Mouse (Mus musculus) kidney, embryonic 14.5 days (tissue): ENCODE measurements around the gene Trak1. TPM values are rescaled to one million over a fixed set of nuclear protein-coding genes. Genes with fewer than 3 reads are reported as not detected.

Source experiments
- ATAC-seq: fragments of 200-750 bp; cut with Nextera tagmentation; 2 replicates; pipeline ENCODE4 v1.8.0; 2017; ENCODE audit warnings: moderate number of reproducible peaks, mild to moderate bottlenecking, moderate TSS enrichment, moderate library complexity; ENCODE audit not compliant: low FRiP score, low TSS enrichment
- H3K27ac ChIP-seq: fragments of 300-500 bp; sonication (generic); 2 replicates; pipeline ENCODE4 v1.5.1; 2014; ENCODE audit warnings: low read depth, mild to moderate bottlenecking, low read length, moderate library complexity, mixed read lengths
- H3K27me3 ChIP-seq: fragments of 300-500 bp; sonication (generic); 2 replicates; pipeline ENCODE4 v1.6.1; 2014; ENCODE audit warnings: mild to moderate bottlenecking, low read length; ENCODE audit not compliant: control insufficient read depth, insufficient read depth
- H3K36me3 ChIP-seq: fragments of 300-500 bp; sonication (generic); 2 replicates; pipeline ENCODE4 v1.6.1; 2014; ENCODE audit warnings: low read length, mixed read lengths; ENCODE audit not compliant: control insufficient read depth, insufficient read depth
- H3K4me1 ChIP-seq: fragments of 300-500 bp; sonication (generic); 2 replicates; pipeline ENCODE4 v1.6.1; 2014; ENCODE audit warnings: low read length, mixed read lengths; ENCODE audit not compliant: control insufficient read depth, insufficient read depth
- H3K4me2 ChIP-seq: fragments of 300-500 bp; sonication (generic); replicated peaks from 2 replicates; pipeline ENCODE4 v1.6.1; 2014; ENCODE audit warnings: low read depth, mild to moderate bottlenecking, low read length
- H3K4me3 ChIP-seq: fragments of 300-500 bp; sonication (generic); 2 replicates; pipeline ENCODE4 v1.5.1; 2014; ENCODE audit warnings: mild to moderate bottlenecking, low read length
- H3K9ac ChIP-seq: fragments of 300-500 bp; sonication (generic); 2 replicates; pipeline ENCODE4 v1.6.1; 2014; ENCODE audit warnings: low read depth, mild to moderate bottlenecking, low read length, moderate library complexity
- H3K9me3 ChIP-seq: fragments of 300-500 bp; sonication (generic); 2 replicates; pipeline ENCODE4 v1.6.1; 2016; ENCODE audit warnings: low read length; ENCODE audit not compliant: control insufficient read depth
- WGBS: fragments of 180-500 bp; shearing (Covaris S2); extraction: QIAGEN DNeasy Blood & Tissue Kit; methylation state at CpG from one replicate; pipeline ENCODE4 v1.1.7; 2014; 5-methylcytosine and 5-hydroxymethylcytosine counted together
- polyA plus RNA-seq: library from polyadenylated mRNA; unstranded; fragments of >200 nt; fragmentation: Nextera tagmentation; extraction: Ambion mirVana; gene quantifications from 2 replicates; pipeline ENCODE4 v1.2.1, GENCODE M21; 2014

Trak1 gene
- polyA plus RNA-seq, 1 experiment from 2014 or later, result 15.4 TPM

DNA sequence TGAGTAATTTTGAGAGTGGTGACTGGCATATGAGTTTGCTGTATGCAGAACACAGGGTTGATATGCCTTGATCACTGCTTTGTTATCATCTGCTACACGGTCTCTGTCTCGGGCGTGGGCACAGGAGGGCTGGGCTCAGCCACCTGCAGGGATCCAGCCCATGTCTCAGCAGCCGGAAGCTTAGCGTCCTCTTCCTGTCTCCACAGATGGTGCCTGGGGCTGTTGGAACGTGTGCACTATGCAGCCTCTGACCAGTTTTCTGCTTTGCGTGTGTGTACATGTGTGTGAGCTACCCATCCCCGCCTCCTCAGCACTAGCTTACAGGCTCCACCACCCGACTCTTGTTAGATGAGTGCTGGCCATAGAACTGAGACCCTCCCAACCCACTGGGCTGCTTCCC is 63.7 kb downstream of the Trak1 start:
- Histone ChIP-seq H3K9me3 (no peaks in the 10 kb centered on the region), H3K27me3 (no peaks in the 10 kb centered on the region), H3K36me3 (peaks cover 3% of the 10 kb centered on the region; the same call in 1 of the 2 replicates), H3K27ac (peak overlapping the region; percentile 17), H3K9ac (no peak overlapping the region), H3K4me1 (peaks cover 23% of the 10 kb centered on the region), H3K4me3 (no peak overlapping the region), H3K4me2 (no peak overlapping the region)
- no peak for ATAC-seq
- 65% methylated on average over 9 of the region's 9 CpGs for WGBS

DNA sequence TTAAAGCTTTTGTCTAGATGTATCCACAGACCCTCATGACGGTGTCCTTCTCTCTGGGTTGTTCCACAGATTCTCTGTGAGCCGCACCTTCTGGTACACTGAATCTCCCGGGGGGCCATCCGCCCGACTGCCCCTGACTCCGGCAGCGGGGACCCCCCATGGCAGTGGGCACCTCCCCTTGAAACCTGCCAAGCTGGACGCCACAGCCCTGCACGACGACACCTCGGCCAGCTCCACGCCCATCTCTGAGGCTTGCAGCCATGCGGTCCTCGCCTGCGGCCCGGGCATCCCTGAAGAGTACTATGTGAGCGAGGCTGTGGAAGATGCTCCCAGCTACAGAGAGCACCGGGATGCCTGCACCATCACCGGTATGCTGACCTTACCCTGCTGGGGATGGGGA is 66.6 kb downstream of the Trak1 start:
- Histone ChIP-seq H3K27ac (no peak overlapping the region), H3K27me3 (no peaks in the 10 kb centered on the region)

DNA sequence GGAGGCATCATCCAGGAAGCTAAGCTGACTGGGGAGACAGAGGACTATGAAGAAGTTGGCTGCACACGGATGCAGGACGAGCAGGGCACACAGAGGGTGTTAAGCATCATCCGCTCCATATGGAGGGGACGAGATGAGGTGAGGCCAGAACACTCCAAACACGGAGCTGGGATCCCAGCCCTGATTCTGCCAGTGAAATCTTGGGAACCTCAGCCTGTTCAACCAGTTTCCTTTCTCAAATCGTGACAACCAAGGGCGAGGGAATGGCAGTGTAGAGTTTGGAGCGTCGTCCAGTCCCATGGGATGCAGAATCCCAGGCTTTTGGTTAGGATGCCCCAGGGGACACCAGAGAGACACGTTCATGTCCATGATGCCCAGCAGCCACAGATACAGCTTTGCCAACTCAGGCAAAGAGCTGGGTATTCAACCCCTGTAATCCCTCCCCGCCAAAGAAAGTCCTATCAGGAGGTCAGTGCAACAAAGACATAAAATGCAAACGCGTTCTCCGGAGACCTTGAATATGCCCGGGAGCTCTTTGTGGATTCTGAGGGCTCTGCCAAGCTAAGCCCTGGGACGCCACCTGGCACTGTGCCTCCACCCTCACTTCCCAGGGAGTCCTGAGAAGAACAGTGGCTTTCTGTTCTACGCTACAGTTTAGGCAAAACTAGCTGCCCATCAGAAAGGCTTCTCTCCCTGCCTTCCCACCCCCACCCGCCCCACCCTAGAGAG is 69.0 kb downstream of the Trak1 start:
- Histone ChIP-seq H3K4me1 (peaks cover 12% of the 10 kb centered on the region), H3K4me2 (no peak overlapping the region), H3K9me3 (no peaks in the 10 kb centered on the region), H3K9ac (no peak overlapping the region), H3K4me3 (no peak overlapping the region), H3K27me3 (no peaks in the 10 kb centered on the region), H3K36me3 (peaks cover 3% of the 10 kb centered on the region; the same call in 1 of the 2 replicates), H3K27ac (no peak overlapping the region)
- 66% methylated on average over 18 of the region's 18 CpGs for WGBS
- no peak for ATAC-seq

More for the DNA sequence above, 66.6 kb downstream of the Trak1 start:
- H3K4me1 ChIP-seq, result peaks cover 19% of the 10 kb centered on the region
- no peak overlapping the region for H3K4me2 ChIP-seq
- no peak overlapping the region for H3K9ac ChIP-seq
- 84% methylated on average over 19 of the region's 19 CpGs for WGBS
- H3K9me3 ChIP-seq, result no peaks in the 10 kb centered on the region
- H3K36me3 ChIP-seq, result peaks cover 3% of the 10 kb centered on the region; the same call in 1 of the 2 replicates
- H3K4me3 ChIP-seq, result no peak overlapping the region
- no peak for ATAC-seq

DNA sequence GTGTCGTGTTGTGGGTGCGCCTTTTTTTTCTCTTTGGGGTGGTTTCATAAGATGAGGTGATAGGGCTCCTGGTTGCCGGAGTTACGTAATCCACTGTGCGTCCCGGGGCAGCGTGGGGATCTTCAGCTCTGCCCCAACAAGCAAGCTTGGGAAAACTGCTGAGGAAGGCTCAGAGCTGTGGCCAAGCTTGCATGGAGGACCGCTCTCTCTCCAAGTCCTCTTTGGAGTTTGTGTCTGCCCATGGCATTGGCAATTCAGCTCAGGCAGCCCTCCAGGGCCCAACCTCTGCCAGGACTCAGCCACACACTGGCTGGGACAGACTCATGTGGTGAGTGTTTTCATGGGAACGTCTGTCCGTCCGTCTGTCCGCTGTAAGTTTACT is 69.6 kb downstream of the Trak1 start:
- H3K4me2 ChIP-seq, result no peak overlapping the region
- H3K4me3 ChIP-seq, result no peak overlapping the region
- H3K27ac ChIP-seq, result no peak overlapping the region
- H3K4me1 ChIP-seq, result peaks cover 15% of the 10 kb centered on the region
- no peaks in the 10 kb centered on the region for H3K9me3 ChIP-seq
- peaks cover 3% of the 10 kb centered on the region; the same call in 1 of the 2 replicates for H3K36me3 ChIP-seq
- WGBS, result 85% methylated on average over 12 of the region's 12 CpGs
- H3K9ac ChIP-seq, result no peak overlapping the region
- no peak for ATAC-seq
- no peaks in the 10 kb centered on the region for H3K27me3 ChIP-seq

DNA sequence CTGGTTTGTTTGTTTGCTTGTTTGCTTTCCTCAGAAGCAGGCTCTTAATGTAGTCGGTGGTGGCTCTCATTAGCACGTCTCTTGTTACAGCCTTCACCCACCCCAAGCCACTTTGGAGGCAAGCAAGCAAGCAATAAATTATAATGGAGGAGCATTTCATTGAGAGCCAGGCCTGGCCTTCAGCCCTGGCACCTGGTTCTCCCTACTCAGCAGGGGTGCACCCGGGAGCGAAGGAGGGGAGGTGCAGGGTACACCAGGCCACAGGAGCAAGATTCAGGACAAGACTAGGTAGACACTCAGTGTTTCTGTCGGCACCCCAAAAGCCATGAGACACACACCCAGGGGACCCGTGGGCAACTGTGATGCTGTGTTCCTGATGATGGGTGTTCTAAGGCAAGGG is 72.3 kb downstream of the Trak1 start:
- Histone ChIP-seq H3K4me2 (no peak overlapping the region), H3K9ac (no peak overlapping the region), H3K36me3 (peaks cover 2% of the 10 kb centered on the region; the same call in 1 of the 2 replicates), H3K4me1 (peaks cover 38% of the 10 kb centered on the region), H3K4me3 (no peak overlapping the region), H3K27me3 (no peaks in the 10 kb centered on the region), H3K9me3 (no peaks in the 10 kb centered on the region), H3K27ac (no peak overlapping the region)
- WGBS, result 58% methylated on average over 6 of the region's 6 CpGs
- no peak for ATAC-seq

DNA sequence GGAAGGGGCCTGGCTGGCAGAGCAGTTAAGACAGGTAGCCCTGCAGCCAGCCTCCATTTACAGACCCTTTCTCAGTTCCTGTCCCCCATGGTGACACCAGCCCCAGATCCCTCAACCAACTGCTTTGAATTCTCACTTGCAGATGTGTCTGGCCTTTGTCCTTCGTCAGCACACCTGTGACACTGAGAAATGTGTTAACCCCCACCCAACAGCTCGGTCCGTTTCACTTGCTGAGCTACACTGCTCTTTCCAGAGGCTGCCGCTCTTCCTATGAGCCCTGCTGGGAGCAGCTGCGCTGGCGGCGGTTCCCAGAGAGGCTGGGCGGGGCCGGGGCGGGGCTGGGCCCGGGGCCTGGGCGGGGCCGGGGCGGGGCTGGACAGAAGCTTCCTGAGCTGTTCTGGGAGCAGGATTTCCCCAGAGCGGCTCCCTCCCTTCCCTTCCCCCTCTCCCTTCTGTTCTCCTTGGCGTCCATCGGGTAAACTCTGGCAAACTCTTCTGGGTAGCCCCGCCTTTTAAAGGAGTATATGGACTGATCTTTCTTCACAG is 74.1 kb downstream of the Trak1 start:
- WGBS, result 2% methylated on average over 18 of the region's 18 CpGs
- H3K9me3 ChIP-seq, result no peaks in the 10 kb centered on the region
- peak overlapping the region; percentile 25 for H3K4me3 ChIP-seq
- peak; percentile 93 for ATAC-seq
- H3K4me2 ChIP-seq, result peak overlapping the region; percentile 47
- H3K4me1 ChIP-seq, result peaks cover 38% of the 10 kb centered on the region
- H3K9ac ChIP-seq, result peak overlapping the region; percentile 60
- H3K27ac ChIP-seq, result peak overlapping the region; percentile 85
- H3K27me3 ChIP-seq, result no peaks in the 10 kb centered on the region
- no peaks in the 10 kb centered on the region for H3K36me3 ChIP-seq

DNA sequence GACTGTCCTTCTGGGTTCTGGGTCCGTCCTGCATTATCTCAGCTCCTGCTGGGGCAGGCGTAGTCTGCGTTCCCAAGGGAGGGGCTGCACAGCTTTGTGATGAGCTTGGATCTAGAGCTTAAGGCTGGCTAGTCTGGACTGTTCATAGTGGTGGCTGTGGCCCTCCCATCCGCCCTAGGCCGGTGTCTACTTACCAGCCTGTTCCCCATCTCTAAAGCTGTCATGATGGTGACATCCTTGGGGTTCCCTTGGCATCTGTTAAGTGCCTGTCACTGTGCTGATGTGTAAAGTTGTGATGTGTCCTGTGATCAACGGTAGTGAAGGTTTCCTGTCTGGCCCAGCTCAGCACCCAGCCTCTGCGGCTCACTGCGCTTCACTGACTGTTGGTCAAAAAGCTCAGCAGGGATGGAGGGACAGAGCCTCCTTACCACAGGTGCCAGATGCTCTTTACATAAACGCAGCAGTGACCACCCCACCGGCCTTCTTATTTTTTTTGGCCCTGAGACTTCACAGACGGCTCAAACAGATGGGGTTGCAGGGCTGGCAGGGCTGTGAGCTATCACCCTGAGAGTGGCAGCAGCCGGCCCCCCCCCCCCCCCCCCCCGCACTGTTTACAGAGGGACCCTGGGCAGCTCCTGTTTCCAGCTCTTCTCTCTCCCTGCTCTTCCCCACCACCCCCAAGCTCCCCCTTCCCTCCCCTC is 74.8 kb downstream of the Trak1 start:
- Histone ChIP-seq H3K36me3 (no peaks in the 10 kb centered on the region), H3K4me3 (peak overlapping the region; percentile 19), H3K4me1 (peaks cover 38% of the 10 kb centered on the region), H3K9me3 (no peaks in the 10 kb centered on the region), H3K9ac (peak overlapping the region; percentile 50; the same call in 1 of the 2 replicates), H3K27ac (peak overlapping the region; percentile 85), H3K4me2 (peak overlapping the region; percentile 47), H3K27me3 (no peaks in the 10 kb centered on the region)
- peak; percentile 65 for ATAC-seq
- 3% methylated on average over 11 of the region's 13 CpGs for WGBS

DNA sequence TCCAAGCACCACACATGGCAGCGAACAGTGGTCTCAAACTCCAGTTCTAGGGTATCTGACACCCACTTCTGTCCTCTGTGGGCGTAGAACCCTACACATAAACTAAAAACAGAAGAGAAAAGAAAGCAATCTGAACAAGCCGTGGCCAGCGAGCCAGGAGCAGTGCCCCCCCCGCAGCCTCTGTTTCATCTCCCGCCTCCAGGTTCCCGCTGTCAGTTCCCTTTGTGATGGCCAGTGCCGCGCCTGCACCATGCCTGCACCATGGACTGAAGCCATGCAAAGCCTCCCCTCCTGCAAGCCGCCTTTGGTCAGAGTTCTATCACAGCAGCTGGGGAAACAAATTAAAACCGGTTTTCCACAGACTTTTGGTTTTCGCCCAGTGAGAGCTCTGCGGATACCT is 75.8 kb downstream of the Trak1 start:
- WGBS, result 56% methylated on average over 13 of the region's 13 CpGs
- Histone ChIP-seq H3K4me3 (no peak overlapping the region), H3K4me1 (peaks cover 38% of the 10 kb centered on the region), H3K4me2 (no peak overlapping the region), H3K9ac (no peak overlapping the region), H3K9me3 (no peaks in the 10 kb centered on the region), H3K27me3 (no peaks in the 10 kb centered on the region), H3K27ac (no peak overlapping the region), H3K36me3 (no peaks in the 10 kb centered on the region)
- ATAC-seq, result no peak

DNA sequence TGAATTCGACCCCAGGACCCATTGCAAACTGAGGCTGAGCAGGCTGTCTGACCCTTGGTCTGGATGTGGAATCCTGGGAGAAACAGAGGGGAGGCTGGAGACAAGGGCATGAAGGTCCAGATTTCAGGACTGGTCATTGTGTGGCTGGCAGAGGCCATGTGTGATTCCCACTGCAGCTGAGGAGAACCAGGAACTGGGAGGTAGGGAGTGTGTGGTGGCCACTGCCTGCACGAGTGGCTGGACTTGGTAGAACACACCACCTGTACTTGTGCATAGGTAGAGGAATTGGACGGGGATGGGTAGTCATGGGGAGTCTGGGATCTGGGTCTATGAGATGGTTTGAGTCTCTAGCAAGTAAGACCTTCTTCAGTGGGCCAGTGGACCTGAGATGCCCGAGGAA is 76.2 kb downstream of the Trak1 start:
- H3K4me2 ChIP-seq, result no peak overlapping the region
- 78% methylated on average over 4 of the region's 4 CpGs for WGBS
- no peaks in the 10 kb centered on the region for H3K27me3 ChIP-seq
- H3K4me1 ChIP-seq, result peaks cover 38% of the 10 kb centered on the region
- 0 out of 2 replicates have a peak overlapping the region, but pooled peaks have one; percentile 4 for H3K9ac ChIP-seq
- ATAC-seq, result no peak
- no peak overlapping the region for H3K4me3 ChIP-seq
- no peaks in the 10 kb centered on the region for H3K36me3 ChIP-seq
- H3K9me3 ChIP-seq, result no peaks in the 10 kb centered on the region
- no peak overlapping the region for H3K27ac ChIP-seq
